Mouse (Mus musculus) cerebellum, adult (tissue): Measurements from ENCODE around the gene Rara.
A peak's percentile ranks its signal among the peaks of the same experiment; 100 is the strongest.

ENCODE experiments used
- ATAC-seq: cut with Nextera tagmentation; 2 replicates; pipeline ENCODE4 v1.9.2; 2017; ENCODE audit warnings: mild to moderate bottlenecking, moderate library complexity, mixed read lengths; ENCODE audit not compliant: insufficient number of reproducible peaks, low FRiP score, low TSS enrichment

The Rara gene

DNA sequence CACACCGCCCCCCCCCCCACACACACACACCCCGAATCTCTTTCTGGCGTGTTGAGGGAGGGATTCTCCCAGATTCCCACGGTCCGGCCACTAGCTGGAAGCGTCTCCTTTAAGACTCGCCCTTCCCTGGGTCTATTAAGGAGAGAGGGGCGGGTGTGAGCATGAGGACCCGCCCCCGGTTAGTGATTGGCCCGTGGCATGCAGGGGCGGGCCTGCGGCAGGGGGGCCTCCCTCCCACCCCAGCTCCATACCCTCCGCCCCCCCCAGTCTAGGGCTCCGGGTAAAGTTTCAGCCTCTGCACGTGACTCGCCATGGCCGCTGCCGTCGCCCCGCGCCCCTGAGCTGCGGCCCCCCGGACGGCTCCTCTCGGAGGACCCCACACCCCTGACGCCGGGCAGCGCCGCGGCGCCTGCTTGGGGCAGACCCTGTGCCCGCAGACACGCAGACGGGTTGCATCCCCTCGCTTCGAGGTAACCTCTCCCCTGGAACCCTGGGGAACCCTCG is 9.8 kb downstream of the Rara start:
- ATAC-seq = no peak

DNA sequence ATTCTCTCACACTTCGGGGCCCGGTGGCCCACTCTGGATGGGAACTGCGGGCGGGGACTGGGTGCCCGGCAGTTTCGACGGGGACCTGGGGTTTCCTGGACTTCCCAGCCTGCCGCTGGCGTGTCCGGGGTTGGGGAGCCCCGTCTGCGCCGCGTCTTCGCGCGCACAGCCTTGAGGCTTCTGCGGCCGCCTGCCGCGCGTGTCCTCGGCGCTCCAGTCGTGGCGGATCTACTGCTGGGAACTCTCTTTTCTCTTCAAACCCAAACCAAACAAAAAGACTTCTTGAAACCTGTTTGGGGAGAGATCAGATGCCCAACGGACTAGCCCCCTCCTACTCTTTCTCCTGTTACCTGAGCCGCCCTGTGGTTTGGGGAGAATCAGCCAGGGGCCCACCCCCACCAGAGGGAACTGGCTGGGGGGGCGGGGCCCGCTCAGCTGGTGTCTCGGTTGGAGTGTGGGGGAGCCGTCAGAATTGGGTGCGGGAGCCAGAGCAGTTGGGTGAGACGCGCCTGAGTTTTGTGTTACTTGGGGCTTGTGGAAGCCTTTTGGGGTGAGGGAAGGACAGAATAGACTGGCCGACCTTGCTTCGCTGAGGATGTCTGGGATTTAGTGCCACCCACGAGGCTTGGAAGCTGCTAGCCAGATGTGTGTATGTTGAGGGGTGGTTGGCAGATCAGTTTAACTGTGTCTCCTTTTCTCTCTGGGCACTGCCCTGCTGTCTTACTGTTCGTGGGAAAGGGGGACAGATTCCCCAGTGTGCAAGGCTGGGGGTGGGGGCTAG is 10.5 kb downstream of the Rara start:
- no peak for ATAC-seq

DNA sequence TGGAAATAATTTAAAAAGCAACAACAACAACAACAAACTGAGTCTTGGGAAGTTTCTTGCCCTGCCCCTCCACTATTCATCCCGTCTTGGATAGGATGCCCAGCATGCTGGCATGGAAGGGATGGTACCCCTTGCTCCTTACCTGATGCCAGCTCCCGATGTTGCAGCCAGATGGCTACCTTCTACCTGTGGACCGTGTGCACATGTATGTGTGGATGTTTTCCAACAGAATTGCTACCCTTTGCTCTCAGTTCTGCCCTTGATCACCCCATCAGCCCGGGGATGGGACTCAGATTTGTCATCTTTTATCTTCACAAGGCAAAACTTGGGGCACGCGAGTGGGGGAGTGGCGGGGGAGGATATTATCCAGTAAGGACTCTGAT is 11.1 kb downstream of the Rara start:
- ATAC-seq = no peak

DNA sequence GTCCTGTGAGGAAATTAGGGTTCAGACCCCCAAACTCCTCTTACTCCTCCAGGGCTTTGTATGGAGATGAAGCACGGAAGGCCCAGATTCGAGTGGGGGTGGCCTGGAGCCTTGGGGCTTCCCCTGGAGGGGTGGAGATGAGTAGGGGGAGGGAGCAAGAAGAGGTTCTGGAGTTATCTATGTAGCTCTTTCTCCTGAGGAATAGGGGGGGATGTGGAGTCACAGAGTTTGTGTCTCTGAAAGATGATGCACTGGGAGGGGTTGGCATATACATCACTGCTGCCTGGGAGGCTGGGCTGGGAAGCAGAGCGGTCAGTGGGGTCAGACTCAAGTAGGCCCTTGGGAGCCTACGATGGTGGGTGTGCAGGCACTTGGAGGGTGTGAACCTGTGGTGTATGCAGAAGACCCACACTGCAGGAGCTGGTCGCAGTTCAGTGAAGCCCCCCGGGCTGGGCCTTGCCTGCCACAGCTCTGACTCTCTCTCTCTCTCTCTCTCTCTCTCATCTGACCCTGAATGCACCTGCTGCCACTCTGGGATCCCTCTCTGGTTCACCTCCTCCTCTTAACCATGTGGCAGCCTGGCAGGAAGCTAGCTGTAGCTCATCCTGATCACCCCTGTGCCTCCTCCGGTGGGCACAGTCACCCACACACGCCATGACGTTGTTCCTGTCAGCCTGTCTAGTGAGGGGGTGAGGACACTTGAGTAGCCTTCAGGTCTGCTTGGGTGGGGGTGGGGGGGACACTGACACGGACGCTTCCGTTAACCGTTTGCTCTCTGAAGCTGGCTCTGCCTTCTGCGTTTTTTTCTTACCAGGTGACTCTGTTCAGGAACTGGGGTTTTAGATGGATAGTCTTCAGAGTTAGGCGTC is 11.7 kb downstream of the Rara start:
- no peak for ATAC-seq

DNA sequence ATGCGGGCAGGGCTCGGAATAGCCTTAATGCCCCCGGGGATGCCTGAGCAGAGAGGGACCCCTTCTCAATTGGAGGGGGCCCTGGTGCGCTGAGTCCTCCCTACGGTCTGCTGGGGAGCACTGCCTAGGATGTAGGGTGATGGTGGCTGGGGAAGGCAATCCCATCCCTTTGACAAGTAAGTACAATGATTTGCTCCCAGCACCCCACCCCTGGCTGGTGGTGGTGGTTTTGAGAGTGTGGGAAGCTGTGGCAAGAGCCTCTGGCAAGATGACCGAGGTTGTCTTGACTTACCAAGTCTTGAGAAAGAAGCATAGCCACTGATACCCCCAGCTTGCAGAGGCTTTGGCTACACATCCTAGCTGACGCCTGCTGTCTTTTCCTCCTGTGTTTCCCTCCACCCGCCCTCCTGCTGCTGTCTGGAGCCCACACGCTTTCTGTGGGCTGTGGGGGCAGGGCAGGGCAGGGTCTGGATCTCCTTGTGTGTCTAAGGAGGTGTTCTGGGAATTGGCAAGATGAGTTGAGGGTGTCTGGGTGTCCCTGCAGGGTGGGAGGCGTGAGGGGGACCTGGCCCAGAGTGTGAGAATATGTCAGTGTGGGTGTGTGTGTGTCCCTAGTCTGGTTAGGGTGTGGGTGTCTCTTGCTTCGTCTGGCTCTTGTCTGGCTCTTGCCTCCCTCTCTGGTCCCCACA is 12.5 kb downstream of the Rara start:
- no peak for ATAC-seq

DNA sequence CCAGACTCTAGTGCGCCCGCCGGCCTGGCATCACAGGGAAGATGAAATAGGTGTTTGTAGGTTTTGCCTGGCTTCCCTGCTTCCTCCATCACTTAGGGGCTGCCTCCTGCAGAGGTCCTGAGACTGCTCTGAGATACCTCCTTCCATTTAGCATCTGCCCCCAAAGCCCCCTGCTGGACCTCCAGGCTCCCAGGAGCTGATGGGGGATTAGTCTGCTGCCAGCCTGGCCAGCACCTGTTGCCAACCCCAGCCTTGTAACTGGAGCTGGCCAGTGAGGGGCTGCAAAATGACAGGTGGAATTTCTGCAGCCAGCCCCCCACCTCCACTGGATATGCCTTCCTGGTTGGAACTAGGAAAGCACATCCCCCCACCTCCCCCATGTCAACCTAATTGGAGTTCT is 13.2 kb downstream of the Rara start:
- ATAC-seq = no peak

DNA sequence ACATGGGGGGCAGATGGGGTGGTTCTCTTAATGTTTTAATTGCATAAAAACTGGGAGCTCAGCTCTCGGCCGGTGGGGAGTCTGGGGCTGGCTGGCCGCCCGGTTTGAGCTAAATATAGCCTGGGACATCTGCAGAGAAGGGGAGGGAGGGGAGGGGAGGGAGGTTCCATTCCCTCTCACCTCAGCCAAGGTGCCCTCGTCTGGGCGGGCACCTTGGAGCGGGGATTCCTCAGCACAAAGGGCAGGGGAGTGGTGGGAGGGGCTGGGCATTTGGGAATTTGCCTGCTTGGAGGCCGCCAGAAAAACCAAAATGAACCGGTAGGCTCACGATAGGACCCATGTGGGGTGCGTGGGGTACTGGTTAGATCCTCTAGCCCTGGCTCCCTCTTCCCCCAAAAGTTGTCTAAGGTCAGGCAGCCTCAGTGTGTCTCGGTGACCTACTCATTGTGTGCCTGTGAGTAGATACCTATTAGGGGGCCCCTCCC is 13.8 kb downstream of the Rara start:
- peak; percentile 45; the same call in 1 of the 2 replicates for ATAC-seq

DNA sequence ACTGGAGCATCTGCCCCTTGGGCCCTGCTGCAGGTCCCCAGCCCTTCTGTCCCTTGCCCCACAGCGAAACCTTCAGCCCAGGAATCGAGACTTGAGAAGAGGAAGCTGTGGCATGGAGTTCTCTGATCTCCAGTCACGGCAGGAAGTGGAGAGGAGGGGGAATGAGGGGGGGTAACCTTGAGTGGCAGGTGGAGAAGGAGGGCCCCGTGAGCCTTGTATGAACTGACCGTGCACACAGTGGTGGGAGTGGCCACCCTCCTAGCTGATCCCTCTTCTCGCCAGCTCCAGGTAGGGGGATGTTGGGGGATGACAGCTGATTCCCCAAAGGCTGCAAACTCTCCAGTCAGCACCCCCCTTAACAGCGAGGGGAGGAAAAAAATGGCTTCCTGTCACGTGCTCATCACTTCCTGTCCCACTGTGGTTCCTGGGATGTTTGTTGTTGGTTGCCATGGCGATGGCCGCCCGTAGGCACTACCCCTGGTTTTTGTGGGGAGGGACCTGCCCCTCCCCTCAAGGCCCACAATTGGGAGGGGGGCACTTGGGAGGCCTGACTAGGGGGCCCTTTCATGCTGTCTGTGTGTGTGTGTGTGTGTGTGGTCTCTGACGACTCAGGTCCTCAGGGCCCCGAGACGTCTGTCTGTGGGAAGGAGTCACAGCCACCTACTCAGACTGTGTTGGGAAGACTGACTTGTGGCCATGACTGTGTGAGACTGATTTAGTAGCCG is 14.4 kb downstream of the Rara start:
- ATAC-seq = no peak

DNA sequence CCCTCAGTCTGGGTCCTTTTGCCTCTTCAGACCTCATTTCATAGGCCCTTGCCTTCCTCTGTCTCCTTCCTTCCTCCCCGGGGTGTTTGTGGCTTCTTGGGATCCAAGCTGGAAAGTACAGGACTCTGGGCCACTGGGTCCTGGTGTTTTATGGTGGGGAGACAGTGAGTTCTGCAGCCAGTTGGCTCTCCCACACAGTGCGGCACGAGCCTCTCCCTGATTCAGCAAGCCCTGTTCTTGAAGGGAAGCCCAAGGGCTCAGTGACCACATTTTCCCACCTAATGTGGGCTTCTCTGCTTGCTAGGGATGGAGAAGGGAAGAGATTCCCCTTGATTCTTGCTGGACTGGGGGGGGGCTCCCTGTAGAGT is 14.9 kb downstream of the Rara start:
- ATAC-seq = no peak

DNA sequence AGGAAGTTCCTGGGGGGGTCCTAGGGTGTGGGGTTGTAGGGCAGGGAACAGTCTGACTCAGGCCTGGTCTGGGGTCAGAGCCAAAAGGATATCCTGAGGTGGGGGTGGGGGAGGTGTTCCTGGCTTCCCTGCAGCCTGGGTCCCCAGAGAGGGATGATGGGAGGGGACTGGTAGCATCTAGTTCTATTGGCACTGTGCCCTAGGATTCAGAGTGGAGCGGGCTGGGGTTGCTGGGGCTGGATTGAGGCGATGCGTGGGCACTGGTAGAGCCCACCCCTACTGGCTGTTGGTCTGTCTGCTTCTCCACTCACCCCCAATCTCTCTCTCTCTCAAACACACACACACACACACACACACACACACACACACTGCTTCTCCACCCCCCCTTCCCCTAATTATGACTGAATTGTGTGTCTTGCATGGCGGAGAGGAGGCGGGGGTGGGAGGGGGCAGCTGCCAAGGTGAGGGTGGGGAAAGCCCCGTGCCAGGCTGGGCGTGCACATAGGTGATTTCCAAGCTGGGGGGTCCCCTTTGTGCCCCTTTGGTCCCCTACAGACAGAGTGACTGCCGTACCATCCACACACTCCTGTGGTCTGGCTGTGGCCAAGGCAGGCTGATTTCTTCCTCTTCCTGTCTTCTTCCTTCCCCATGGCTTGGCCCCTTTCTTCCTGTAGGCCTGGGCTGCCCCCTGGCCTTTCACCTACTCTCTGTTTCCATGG is 15.5 kb downstream of the Rara start:
- ATAC-seq = no peak

DNA sequence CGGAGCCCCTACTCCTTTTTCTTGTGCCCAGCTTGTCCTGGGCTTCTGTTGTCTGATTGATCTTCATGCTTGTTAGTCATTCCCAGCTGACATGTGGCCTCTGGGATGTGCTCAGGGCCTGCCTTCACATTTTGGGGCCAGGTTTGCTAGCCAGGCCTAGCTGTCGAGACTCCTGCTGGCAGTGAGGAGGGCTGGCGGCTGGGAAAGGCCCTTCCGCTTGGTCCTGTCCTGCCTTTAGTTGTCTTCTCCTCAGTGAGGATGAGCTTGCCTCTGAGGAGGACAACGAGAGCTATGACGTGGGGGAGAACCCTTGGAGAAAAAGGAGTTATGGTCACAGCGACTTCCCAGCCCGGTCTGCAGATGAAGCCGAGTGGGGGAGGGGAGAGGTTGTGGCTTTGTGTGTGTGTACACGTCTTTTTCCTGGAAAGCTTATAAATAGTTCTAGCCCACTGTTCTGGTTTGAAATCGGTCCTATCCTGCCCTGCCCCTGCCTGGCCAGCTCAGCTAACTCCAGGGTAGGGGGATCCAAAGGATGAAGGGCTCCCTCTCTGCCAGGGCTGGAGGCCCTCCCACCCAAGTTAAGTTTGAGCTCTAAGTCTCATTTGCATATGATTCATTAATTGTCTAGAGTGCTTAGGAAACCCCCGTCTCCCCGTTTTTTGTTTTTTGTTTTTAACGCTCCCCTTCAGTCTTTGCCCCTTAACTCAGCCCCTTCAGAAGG is 16.3 kb downstream of the Rara start:
- no peak for ATAC-seq

DNA sequence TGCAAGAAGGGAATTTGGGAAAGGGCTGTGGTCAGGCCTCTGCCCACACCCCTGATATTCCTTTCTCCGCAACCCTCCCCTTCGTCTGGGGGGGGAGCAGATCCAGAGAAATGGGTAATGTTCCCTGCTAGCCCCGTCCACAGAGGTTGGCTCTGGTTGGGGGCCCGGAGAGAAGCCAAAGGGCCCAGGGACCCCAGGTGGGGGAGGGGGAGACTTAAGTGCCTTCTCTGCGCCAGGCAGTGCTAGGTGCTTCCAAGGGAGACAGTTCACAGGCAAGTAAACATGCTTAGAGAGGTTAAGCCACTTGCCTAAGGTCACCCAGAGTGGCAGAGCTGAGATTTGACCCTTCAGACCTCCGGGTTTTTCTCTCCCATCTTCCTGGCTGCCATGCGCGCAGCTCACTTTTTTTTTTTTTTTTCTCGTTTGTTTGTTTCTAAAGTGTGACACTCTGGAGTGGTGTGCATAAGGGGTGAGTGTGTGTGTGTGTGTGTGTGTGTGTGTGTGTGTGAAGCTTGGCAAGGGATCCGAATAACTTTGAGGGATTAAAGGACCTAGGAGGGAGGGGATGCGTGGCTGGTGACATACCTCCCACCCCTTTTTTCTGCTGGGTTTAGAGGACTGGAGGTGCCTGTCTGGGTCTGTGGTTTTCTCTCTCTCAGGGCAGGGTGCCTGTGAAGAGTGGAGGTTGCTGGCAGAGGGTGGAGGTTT is 17.4 kb downstream of the Rara start:
- ATAC-seq = no peak

DNA sequence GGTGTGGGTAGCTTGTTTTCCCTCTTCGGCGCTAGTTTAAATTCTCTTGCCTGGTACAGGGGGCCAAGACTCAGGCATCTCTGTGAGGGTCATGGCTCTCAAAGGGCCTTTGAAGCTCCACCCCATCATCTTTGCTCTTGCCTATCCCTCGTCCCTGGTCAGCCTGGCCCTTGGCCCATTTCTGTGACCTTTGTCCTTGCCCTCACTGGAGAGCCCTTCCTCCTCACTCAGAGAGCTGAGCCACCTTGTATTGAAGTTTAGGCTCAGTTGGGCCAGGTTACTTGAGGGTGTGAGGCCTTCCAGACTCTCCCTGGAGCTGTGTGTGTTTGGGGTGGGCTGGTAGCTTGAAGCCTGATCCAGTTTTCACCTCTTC is 18.0 kb downstream of the Rara start:
- ATAC-seq = no peak

DNA sequence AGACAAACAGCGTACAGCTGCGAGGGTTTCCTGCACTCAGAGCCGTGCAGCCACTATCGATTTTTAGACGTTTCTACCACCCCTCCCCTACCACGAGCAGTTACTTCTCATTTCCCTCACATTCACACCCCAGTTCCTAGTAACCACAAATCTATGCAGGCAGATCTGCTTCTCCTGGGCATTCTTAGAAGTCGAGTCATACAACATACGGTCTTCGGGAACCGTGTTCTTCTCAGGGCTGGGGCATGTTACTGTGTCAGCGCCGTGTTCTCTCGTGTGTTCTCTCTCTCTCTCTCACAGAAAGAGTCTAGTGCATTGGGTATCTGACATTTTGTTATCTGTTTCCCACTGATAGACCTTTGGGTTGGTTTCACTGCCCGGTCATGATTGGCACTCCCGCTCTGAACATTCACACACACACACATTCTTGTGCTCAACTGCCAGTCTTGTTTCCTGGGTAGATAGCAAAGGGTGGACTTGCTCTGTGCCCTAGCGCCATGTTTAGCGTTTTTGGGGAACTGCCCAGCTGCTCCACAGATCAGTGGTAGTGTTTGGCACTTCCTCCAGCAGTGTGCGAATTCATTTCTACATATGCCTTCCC is 20.5 kb downstream of the Rara start:
- ATAC-seq = no peak

DNA sequence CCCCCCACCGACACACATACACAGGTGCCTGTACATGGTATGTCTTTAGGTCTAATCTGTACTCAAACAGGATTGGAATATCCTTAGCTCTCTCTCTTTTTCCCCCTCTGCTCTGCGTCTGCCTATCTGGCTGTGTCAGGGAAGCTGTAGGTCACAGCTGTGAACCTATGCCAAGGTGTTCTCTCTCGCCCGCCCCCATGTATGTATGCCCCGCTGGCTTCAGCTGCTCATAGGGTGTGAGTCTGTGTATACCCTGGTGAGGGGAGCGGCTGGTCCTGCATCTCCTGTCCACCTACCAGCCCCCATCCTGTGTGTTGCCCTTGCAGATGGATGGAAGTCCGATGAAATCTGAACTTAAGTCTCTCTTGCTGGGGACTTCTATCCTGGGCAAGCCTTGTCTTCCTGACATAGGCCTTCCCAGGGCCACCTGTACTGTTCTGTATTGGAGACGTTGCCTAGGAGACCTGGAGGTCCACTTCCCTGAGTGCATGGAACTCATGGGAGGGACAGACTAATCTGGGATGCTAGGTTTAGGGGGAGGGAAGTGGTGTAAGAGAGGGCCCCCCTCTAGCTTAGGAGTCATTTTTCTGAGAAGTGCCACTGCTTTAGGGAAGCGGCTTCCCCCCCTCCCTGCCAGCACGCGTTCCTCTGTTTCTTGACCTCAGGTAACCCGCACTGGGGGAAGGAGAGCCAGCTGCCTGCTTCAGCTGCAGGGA is 21.8 kb downstream of the Rara start:
- no peak for ATAC-seq

DNA sequence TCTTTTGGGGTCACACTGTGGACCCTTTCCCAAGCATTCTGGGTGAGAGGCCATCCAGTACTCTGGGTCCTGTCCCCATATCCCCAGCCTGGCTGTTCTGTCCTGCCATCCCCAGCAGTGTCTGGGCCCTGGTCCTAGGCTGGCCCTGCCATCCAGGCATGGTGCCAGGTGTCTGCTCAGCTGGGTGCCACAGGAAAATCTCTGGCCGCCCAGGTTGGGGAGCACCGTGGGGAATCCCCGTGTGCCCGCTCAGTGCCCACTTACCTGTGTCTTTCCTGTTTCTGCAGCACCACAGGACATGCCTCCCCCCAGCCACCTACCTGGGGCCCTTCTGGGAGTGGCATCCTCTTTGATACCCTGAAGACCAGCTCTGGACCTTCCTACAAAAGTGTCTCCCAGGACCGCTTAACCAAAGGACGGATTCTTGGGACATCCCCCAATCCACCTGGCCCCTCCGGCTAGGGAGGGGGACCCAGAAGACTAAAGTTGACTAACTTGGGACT is 22.4 kb downstream of the Rara start:
- ATAC-seq = no peak

DNA sequence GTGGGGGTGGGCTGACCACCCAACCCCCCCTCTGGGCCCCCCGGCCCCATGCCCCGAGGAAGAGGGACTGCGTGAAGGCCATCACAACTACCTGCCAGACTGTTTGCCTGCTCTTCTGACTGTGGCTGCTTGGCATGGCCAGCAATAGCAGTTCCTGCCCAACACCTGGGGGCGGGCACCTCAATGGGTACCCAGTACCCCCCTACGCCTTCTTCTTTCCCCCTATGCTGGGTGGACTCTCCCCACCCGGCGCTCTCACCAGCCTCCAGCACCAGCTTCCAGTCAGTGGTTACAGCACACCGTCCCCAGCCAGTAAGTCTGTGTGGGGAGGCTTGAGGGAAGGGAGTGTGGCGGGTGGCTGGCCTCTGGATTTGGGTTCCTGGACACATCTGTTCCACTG is 22.9 kb downstream of the Rara start:
- no peak for ATAC-seq
